Mouse (Mus musculus) urinary bladder, postnatal 25 days (tissue): ENCODE results near the gene Gkap1.

Experiments
- DNase-seq: peaks from one replicate; pipeline ENCODE4 v3.0.0; 2022; ENCODE audit warnings: low spot score

Gene Gkap1

GRCm38 (mm10) chr13:58263546-58263945 is 12.0 kb downstream of the Gkap1 start:
- no peak for DNase-seq

- DNase-seq, result no peak
These were observed 13.8 kb downstream of the Gkap1 start for GRCm38 (mm10) chr13:58261674-58262073.

GRCm38 (mm10) chr13:58253268-58253667 is 22.2 kb downstream of the Gkap1 start:
- DNase-seq, result no peak

GRCm38 (mm10) chr13:58248957-58249356 is 26.5 kb downstream of the Gkap1 start:
- no peak for DNase-seq

GRCm38 (mm10) chr13:58236536-58236935 is 39.0 kb downstream of the Gkap1 start:
- DNase-seq, result no peak

- DNase-seq, result peak; percentile 28
These were observed 42.9 kb downstream of the Gkap1 start for GRCm38 (mm10) chr13:58232611-58233010.

- DNase-seq, result no peak
These were observed 43.4 kb downstream of the Gkap1 start for GRCm38 (mm10) chr13:58232070-58232469.

- no peak for DNase-seq
These were observed 46.9 kb downstream of the Gkap1 start for GRCm38 (mm10) chr13:58228624-58229023.

- DNase-seq, result no peak
These were observed 49.8 kb downstream of the Gkap1 start for GRCm38 (mm10) chr13:58225694-58226093.

- DNase-seq, result peak; percentile 22
These were observed 55.3 kb downstream of the Gkap1 start for GRCm38 (mm10) chr13:58220206-58220605.

- DNase-seq, result no peak
These were observed 58.0 kb downstream of the Gkap1 start for GRCm38 (mm10) chr13:58217536-58217935.

GRCm38 (mm10) chr13:58216395-58216794 is 59.1 kb downstream of the Gkap1 start:
- DNase-seq, result no peak

- DNase-seq, result peak; percentile 88
These were observed 59.7 kb downstream of the Gkap1 start, which contains the start of gene Ubqln1 for GRCm38 (mm10) chr13:58215592-58216341. Ubqln1 (minus strand) TSS chr13:58215653.

GRCm38 (mm10) chr13:58215253-58215591 is 60.3 kb downstream of the Gkap1 start:
- no peak for DNase-seq

GRCm38 (mm10) chr13:58214346-58215252 is 60.9 kb downstream of the Gkap1 start:
- DNase-seq, result no peak

- no peak for DNase-seq
These were observed 61.7 kb downstream of the Gkap1 start for GRCm38 (mm10) chr13:58213801-58214200.

GRCm38 (mm10) chr13:58212530-58212929 is 63.0 kb downstream of the Gkap1 start:
- DNase-seq, result no peak

GRCm38 (mm10) chr13:58210441-58210840 is 65.1 kb downstream of the Gkap1 start:
- DNase-seq, result no peak

- no peak for DNase-seq
These were observed 69.4 kb downstream of the Gkap1 start for GRCm38 (mm10) chr13:58206084-58206483.

- DNase-seq, result no peak
These were observed 70.5 kb downstream of the Gkap1 start for GRCm38 (mm10) chr13:58204986-58205385.

- DNase-seq, result no peak
These were observed 71.3 kb downstream of the Gkap1 start for GRCm38 (mm10) chr13:58204202-58204601.

GRCm38 (mm10) chr13:58202903-58203302 is 72.6 kb downstream of the Gkap1 start:
- no peak for DNase-seq

GRCm38 (mm10) chr13:58201908-58202307 is 73.6 kb downstream of the Gkap1 start:
- DNase-seq, result no peak
